Mouse (Mus musculus) forebrain, embryonic 16.5 days (tissue): ENCODE measurements around the gene Trmt11. TPM values are rescaled to one million over a fixed set of nuclear protein-coding genes. Genes with fewer than 3 reads are reported as not detected.

ENCODE experiments used
- ATAC-seq: fragments of 200-750 bp; cut with Nextera tagmentation; 2 replicates; pipeline ENCODE4 v1.8.0; 2017; ENCODE audit warnings: mild to moderate bottlenecking, moderate library complexity
- H3K27ac ChIP-seq: fragments of 300-500 bp; sonication (generic); 2 replicates; pipeline ENCODE4 v1.5.1; 2014; ENCODE audit warnings: low read length, control low read depth
- H3K27me3 ChIP-seq: fragments of 300-500 bp; sonication (generic); replicated peaks from 2 replicates; pipeline ENCODE4 v1.6.1; 2014; ENCODE audit warnings: low read length; ENCODE audit not compliant: control insufficient read depth, insufficient read depth
- H3K36me3 ChIP-seq: fragments of 300-500 bp; sonication (generic); 2 replicates; pipeline ENCODE4 v1.6.1; 2014; ENCODE audit not compliant: control insufficient read depth, insufficient read depth
- H3K4me1 ChIP-seq: fragments of 300-500 bp; sonication (generic); replicated peaks from 2 replicates; pipeline ENCODE4 v1.6.1; 2014; ENCODE audit warnings: low read length; ENCODE audit not compliant: control insufficient read depth, insufficient read depth
- H3K4me2 ChIP-seq: fragments of 300-500 bp; sonication (generic); 2 replicates; pipeline ENCODE4 v1.6.1; 2014; ENCODE audit warnings: mild to moderate bottlenecking, low read length, control low read depth
- H3K4me3 ChIP-seq: fragments of 300-500 bp; sonication (generic); replicated peaks from 2 replicates; pipeline ENCODE4 v1.5.1; 2014; ENCODE audit warnings: mild to moderate bottlenecking, low read length, control low read depth
- H3K9ac ChIP-seq: fragments of 300-500 bp; sonication (generic); replicated peaks from 2 replicates; pipeline ENCODE4 v1.6.1; 2014; ENCODE audit warnings: low read depth, low read length, control low read depth
- H3K9me3 ChIP-seq: fragments of 300-500 bp; sonication (generic); 2 replicates; pipeline ENCODE4 v1.6.1; 2016; ENCODE audit warnings: low read length; ENCODE audit not compliant: control insufficient read depth
- WGBS: fragments of 180-500 bp; shearing (Covaris S2); extraction: QIAGEN DNeasy Blood & Tissue Kit; methylation state at CpG from one replicate; pipeline ENCODE4 v1.1.7; 2014; 5-methylcytosine and 5-hydroxymethylcytosine counted together
- polyA plus RNA-seq: library from polyadenylated mRNA; unstranded; fragments of >200 nt; fragmentation: Nextera tagmentation; extraction: Ambion mirVana; gene quantifications from 2 replicates; pipeline ENCODE4 v1.2.1, GENCODE M21; 2015

Gene Trmt11
- polyA plus RNA-seq, 1 experiment from 2014 or later = 26.4 TPM

DNA sequence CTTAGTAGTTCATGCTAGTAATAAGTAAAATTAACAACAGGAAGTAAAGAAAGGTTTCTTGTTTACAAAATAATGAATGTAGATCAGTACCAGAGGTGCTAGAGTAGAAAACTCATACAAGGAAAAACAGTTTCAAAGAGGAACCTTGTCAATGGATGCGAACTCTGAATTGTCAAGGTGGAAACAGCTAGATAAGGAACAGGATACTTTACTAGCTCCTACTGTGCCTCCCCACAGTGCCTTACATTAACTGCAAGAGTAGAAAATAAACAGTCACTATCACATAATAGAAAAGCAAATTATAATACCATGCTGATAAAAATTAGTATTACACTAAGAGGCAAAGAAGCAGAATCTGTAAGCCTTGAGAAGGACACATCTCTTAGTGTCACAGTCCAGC lies 14.9 kb downstream of the Trmt11 start:
- H3K27ac ChIP-seq = no peak overlapping the region
- H3K4me1 ChIP-seq = no peaks in the 10 kb centered on the region
- 0 out of 2 replicates have a peak, but pooled peaks cover 4% of the 10 kb centered on the region for H3K36me3 ChIP-seq
- no peaks in the 10 kb centered on the region for H3K27me3 ChIP-seq
- no peak overlapping the region for H3K4me2 ChIP-seq
- no peak overlapping the region for H3K9ac ChIP-seq
- no peak overlapping the region for H3K4me3 ChIP-seq
- ATAC-seq = no peak
- WGBS = 89% methylated on average over 1 of the region's 1 CpGs
- H3K9me3 ChIP-seq = no peaks in the 10 kb centered on the region

DNA sequence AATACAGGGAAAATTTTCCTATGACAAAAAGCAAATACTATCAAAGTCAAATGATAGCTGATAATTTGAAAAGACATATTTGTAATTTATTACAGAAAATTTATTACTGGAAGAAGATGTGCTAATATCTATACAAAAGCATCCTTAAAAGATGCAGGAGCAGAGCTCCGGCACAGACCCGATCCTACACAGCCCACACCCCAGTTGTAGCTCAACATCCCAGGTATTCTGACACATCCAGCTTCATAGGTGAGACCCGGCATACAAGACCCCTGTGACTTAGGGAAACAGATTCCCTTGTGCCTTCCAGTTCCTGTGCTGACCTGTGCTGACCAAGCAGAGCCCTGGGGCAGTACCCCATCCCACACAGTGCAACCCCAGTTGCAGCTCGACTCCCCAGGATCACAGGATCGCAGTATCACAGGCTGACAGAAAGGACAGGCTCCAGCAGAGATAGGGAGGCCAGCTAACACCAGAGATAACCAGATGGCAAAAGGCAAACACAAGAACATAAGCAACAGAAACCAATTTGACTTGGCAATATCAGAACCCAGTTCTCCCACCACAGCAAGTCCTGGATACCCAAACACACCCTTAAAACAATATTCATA lies 22.8 kb downstream of the Trmt11 start:
- WGBS = 98% methylated on average over 5 of the region's 5 CpGs
- ATAC-seq = no peak
- H3K4me1 ChIP-seq = no peaks in the 10 kb centered on the region

DNA sequence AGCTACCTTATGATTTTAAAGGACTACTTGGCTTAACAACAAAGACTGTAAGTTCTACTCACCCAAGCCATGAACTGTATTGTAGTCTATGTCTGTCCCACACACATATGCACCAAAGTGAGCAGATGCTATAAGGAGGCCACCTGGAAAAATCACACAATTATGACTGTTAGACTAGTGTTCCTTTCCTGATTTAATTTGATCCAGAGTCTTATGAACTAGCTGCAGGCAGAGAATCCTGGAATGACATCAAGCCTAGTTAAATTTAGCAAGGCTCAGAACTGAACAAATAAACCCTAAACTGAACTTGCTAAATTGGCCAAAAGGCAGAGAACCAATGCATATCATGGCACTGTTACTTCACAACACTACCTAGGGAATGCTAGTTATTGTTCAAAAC lies 34.2 kb downstream of the Trmt11 start:
- H3K4me3 ChIP-seq = no peak overlapping the region
- no peak for ATAC-seq

More for the DNA sequence above, 22.8 kb downstream of the Trmt11 start:
- Histone ChIP-seq H3K36me3 (no peaks in the 10 kb centered on the region), H3K9me3 (no peaks in the 10 kb centered on the region), H3K4me2 (no peak overlapping the region), H3K27ac (no peak overlapping the region), H3K4me3 (no peak overlapping the region), H3K9ac (no peak overlapping the region), H3K27me3 (no peaks in the 10 kb centered on the region)

DNA sequence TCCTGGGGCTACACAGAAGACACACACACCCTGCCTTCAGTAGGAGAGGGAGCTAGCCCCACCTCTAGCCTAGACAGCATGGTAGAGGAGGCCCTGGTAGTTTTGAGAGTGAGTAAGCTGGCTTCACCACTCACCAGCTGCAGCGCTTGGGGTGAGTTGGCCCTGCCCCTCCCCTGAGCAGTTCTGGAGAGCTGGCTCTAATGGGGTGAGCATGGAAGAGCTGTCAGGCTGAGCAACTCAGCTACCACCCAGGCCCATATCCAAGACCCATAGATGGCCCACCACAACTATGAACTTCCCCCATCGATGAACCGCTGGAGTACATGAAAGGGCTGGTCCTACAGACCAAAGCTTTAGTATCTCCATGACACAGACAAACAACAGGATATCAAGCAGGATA lies 35.9 kb downstream of the Trmt11 start:
- no peak overlapping the region for H3K27ac ChIP-seq
- H3K4me3 ChIP-seq = no peak overlapping the region
- H3K4me1 ChIP-seq = no peaks in the 10 kb centered on the region
- H3K36me3 ChIP-seq = peaks cover 3% of the 10 kb centered on the region; the same call in 1 of the 2 replicates
- H3K27me3 ChIP-seq = no peaks in the 10 kb centered on the region
- no peak overlapping the region for H3K9ac ChIP-seq
- no peaks in the 10 kb centered on the region for H3K9me3 ChIP-seq
- WGBS = 95% methylated on average over 3 of the region's 3 CpGs
- no peak for ATAC-seq
- no peak overlapping the region for H3K4me2 ChIP-seq

More for the DNA sequence above, 34.2 kb downstream of the Trmt11 start:
- H3K4me1 ChIP-seq = no peaks in the 10 kb centered on the region
- no peak overlapping the region for H3K9ac ChIP-seq
- H3K27me3 ChIP-seq = no peaks in the 10 kb centered on the region
- no peaks in the 10 kb centered on the region for H3K36me3 ChIP-seq
- no peaks in the 10 kb centered on the region for H3K9me3 ChIP-seq
- H3K27ac ChIP-seq = no peak overlapping the region
- no peak overlapping the region for H3K4me2 ChIP-seq

DNA sequence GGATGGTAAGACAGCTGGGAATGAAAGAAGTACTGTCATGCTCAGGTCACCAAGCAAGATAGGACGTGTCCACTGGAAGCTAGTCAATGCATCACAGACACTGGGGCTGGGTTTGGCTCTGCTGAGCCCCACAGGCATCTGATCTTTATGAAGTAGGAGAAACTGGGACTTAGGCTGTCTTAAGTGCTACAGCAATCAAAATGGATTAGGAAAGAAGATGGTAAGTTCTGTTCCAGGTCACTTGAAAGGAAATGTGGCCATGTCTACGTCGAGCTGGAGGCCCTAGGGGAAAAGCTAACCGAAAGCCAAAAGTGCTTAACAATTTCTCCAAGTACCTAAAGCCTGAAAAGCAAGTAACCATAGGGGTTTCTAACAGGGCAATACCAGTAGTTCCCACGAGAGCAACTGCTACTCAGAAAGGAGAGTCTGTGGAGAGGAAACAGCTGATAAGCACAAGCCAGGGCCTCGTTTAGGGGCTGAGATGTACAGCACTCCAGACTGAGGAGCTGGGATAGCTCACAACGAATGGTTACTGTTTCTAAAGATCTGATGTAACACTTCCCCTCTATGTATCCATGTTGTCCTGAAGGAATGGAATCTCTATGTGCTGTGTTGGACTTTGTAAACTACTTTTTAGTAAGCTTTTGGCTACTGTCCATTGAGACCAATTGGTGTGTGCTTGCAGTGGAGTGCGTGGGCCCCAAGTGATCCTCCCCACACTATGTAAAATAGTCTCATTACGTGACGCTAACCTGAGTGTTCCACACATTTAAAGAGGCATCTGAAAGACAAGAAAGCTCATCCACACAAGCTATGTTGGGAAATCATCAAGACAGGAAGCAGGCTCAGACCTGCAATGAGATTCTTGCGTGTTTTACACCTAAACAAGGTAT lies 44.6 kb downstream of the Trmt11 start:
- H3K4me2 ChIP-seq = no peak overlapping the region
- no peak for ATAC-seq
- peaks cover 17% of the 10 kb centered on the region for H3K36me3 ChIP-seq
- no peaks in the 10 kb centered on the region for H3K9me3 ChIP-seq
- H3K4me1 ChIP-seq = no peaks in the 10 kb centered on the region
- WGBS = 95% methylated on average over 11 of the region's 11 CpGs
- H3K27me3 ChIP-seq = no peaks in the 10 kb centered on the region
- no peak overlapping the region for H3K27ac ChIP-seq
- H3K9ac ChIP-seq = no peak overlapping the region
- H3K4me3 ChIP-seq = no peak overlapping the region

DNA sequence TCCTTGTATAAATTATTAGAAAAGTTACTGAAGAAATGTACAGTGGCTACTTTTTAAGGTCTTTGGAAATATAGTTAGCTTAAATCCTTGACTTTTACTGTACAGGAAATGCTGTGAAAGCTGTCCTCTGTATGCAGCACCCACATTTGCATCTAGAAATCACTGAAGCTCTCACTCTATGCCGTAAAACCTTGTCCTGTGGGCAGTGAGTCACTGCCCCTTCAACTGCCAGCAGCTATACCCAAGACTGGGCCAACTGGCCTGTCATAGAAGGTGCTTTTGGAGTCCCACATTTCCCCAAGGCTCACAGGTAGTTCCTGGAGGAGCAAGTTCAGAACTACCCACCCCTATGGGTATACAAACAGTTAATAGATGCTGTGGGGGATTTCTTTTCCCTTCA lies 48.2 kb downstream of the Trmt11 start:
- no peaks in the 10 kb centered on the region for H3K4me1 ChIP-seq
- WGBS = 97% methylated on average over 1 of the region's 1 CpGs
- H3K4me3 ChIP-seq = no peak overlapping the region
- H3K9ac ChIP-seq = no peak overlapping the region
- H3K9me3 ChIP-seq = no peaks in the 10 kb centered on the region
- no peaks in the 10 kb centered on the region for H3K27me3 ChIP-seq
- H3K27ac ChIP-seq = no peak overlapping the region
- H3K4me2 ChIP-seq = no peak overlapping the region
- H3K36me3 ChIP-seq = peaks cover 10% of the 10 kb centered on the region
- no peak for ATAC-seq

DNA sequence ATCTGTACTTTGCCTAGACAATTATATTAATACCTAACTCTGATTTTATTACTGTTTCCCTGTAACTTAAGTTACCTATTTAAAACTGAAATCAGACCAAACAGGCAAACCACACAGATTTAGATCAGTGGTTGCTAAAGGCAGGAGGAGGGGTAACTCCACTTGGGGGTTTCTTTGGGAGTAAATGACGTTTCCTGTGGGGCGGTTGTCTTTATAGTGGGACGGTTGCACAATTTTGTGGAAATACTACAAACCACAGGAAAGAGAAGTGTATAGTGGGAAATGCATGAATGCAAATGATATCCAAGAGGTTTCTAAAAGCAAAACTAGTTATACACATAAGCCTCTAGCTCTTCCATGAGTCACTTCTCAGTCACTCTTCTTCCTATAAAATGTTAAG lies 50.6 kb downstream of the Trmt11 start:
- Histone ChIP-seq H3K4me3 (no peak overlapping the region), H3K9me3 (no peaks in the 10 kb centered on the region), H3K4me1 (no peaks in the 10 kb centered on the region), H3K27me3 (no peaks in the 10 kb centered on the region), H3K27ac (no peak overlapping the region), H3K36me3 (peaks cover 15% of the 10 kb centered on the region), H3K9ac (no peak overlapping the region), H3K4me2 (no peak overlapping the region)
- no peak for ATAC-seq
- 90% methylated on average over 3 of the region's 3 CpGs for WGBS

DNA sequence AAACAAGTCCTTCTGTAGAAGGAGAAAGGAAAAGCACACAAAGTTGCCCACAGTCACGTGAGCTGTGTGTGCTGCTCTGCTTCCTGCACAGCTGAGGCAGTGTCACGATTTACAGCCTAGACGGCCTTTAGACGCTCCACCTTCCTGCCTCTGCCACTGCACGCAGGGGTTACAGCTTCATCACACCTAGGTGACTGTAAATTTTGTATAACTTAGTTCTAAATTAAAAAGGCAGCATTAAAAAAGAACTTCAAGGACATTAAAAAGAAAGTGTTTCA lies 62.1 kb downstream of the Trmt11 start:
- Histone ChIP-seq H3K36me3 (peaks cover 11% of the 10 kb centered on the region), H3K27ac (no peak overlapping the region), H3K4me3 (no peak overlapping the region), H3K4me1 (0 out of 2 replicates have a peak, but pooled peaks cover 3% of the 10 kb centered on the region), H3K4me2 (no peak overlapping the region), H3K27me3 (no peaks in the 10 kb centered on the region), H3K9ac (no peak overlapping the region), H3K9me3 (no peaks in the 10 kb centered on the region)
- WGBS = 89% methylated on average over 5 of the region's 5 CpGs
- no peak for ATAC-seq

DNA sequence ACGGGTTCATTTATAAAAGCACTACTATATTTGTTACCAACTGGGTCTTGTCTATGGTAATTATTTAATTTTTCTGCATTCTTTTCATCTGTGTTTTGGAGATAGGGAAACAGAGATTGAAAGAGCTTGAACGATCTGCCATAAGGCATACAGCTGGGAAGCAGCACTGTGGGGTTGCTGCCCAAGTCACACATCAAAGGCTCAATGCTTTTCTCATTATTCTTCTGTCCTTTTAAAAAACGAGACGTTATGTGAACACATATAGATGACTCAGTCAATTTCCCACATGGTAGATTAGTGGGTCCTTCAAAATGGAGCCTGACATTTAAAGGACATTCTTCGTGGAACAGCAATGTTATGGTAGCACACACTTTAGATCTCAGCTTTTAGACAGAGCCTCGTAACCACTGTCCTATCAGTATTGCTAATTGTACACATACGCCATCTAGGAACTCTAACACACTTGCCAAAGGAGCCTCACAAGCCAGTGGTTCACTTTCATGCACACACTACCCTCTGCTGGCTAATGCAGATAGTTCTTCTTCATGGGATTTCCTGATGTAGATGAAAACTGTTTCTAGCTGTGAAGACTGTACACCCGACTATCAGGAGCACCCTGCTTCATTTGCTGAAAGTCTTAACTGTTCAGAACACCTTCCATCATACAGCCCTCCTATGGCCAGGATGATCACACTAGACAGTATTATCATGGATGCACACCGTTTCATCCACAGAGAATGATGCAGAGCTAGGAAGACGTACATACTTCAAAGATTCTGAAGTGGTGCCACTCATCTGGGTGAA lies 62.6 kb downstream of the Trmt11 start:
- Histone ChIP-seq H3K9ac (no peak overlapping the region), H3K27me3 (no peaks in the 10 kb centered on the region), H3K36me3 (peaks cover 11% of the 10 kb centered on the region), H3K9me3 (no peaks in the 10 kb centered on the region), H3K27ac (no peak overlapping the region), H3K4me3 (no peak overlapping the region), H3K4me1 (0 out of 2 replicates have a peak, but pooled peaks cover 3% of the 10 kb centered on the region), H3K4me2 (no peak overlapping the region)
- ATAC-seq = peak; percentile 93
- 69% methylated on average over 10 of the region's 10 CpGs for WGBS
